Mouse (Mus musculus): ENCODE data around the gene Aftph.

Gene Aftph

DNA sequence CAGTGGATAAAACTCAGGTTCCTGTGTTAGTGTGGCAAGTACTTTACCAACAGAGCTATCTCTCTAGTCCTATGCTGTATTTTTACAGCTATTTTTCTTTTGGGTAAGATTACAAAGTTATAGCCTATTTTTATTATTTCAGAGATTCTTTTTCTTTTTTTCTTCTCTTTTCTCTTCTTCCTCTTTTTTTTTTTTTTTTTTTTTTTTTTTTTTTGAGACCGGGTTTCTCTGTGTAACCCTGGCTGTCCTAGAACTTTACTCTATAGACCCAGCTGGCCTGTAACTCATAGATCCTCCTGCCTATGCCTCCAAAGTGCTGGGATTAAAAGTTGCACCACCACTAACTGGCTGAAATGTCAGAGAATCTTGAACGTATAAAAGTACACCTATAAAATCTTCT, 13.3 kb downstream of the Aftph start:
- in situ Hi-C loops (cut with MboI, MseI), result no loop called here

GRCm38 (mm10) chr11:20723572-20723971, 17.8 kb downstream of the Aftph start:
- in situ Hi-C loops (cut with MboI, MseI), result no loop called here

- in situ Hi-C loops (cut with MboI, MseI), result no loop called here
Observed at GRCm38 (mm10) chr11:20712068-20712671, 29.2 kb downstream of the Aftph start.

DNA sequence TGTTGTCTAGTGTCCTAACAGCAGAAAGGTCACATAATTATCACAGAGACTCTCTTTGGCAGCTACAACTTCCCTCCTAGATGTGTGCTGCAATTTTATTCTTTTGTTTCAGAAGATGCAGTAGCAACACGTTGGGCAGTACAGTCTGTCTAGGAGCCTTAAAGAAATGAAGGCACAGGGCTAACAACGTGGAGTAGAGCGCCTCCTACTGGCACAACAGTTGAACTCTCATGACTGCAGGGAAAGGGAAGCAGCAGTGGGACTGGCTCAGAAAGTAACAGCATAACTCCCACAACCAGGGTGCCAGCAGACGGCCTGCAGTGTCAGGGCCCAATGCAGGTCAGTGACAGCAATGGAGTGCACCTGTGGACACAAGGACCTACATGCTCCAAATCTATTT, 50.4 kb downstream of the Aftph start:
- in situ Hi-C loops (cut with MboI, MseI), result no loop called here

GRCm38 (mm10) chr11:20681679-20682078, 59.7 kb downstream of the Aftph start:
- in situ Hi-C loops (cut with MboI, MseI), result no loop called here

DNA sequence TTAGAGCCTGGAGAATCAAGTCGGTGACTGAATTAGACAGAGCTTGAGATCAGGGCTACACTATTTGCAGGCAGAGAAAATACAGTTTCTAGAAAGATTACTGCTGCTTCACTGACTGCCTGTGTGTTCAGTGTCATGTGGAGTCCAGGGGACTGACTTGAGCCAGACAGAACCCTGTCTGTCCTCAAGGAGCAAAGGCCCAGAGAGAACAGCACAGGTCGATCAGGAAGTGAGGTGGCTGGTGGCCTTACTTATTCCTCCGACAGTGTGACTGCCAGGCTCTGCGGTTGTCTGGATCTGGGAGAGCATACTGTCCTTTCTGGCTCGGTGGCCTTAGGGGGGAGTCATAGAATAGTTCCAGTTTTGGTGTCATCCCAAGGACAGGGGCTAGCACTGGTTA, 60.6 kb downstream of the Aftph start:
- in situ Hi-C loops (cut with MboI, MseI), result no loop called here

GRCm38 (mm10) chr11:20679396-20679795, 62.0 kb downstream of the Aftph start:
- in situ Hi-C loops (cut with MboI, MseI), result no loop called here

DNA sequence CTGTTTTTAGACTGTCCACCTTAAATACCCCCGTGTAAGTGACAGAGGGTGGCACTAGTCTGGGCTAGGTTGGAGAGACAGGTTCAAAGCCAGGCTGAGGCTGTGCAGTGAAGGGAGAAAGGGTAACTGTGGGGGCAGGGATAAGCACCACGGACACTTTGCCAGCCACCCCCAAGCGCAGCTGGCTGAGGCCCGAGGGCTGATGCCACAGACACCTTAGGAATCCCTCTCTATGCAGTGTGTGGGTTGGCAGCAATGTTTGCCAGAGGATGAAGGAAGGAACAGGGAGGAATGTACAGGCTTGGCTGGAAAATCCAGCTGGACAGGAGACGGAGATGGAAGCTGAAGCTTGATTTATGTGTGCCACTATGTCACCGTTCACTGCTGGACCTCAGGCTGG, 68.9 kb downstream of the Aftph start:
- in situ Hi-C loops (cut with MboI, MseI), result no loop called here

DNA sequence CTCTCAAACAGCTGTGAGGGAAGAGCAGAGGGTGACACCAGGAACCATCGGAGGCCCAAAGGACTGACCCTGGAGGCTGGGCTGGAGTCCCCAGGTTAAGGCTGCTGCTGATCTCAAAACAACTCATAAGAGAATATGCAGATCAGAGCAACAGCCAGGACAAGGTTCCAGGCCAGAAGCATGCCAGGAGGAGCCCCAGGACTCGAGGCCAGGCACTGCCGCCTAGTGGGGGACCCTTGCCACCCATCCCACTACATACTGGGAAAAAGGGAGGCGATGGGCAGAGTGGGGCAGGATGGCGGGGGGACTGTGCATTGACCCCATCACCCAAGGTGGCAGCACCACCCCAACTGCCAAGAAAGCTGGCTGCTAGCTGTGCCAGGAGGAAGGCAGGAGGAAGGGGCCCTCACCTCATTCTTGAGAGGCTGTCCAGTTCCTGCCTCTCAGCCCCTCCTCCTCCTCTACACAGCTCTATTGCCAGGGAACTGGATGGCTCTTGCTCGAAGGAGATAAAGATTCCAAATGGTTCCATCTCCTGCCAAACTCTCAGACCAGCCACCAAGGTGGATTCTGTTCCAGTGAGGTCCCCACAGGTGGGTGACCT, 69.5 kb downstream of the Aftph start:
- in situ Hi-C loops (cut with MboI, MseI), result no loop called here

DNA sequence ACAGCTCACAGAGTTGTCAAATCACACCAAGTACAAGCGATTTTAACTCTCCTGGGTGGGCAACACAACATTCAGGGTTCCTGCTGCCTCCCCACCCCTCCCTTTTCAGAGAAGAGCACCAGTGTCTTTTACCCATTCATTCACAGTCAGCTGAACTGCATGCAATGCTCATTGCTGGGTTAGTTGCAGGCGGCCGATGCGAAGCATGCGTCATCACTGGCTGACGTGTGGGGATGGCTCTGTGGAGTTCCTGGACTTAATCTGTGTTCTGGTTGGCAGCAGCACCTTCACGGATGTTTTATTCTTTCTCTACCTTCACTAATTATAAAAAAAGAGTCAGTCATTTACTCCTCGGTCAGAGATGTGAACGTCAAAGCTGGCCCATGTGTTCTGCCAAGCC, 76.5 kb downstream of the Aftph start:
- in situ Hi-C loops (cut with MboI, MseI), result loop anchor here (10.0 kb wide), 1 partner anchor 800 kb away; no protein-coding TSS in a partner anchor

DNA sequence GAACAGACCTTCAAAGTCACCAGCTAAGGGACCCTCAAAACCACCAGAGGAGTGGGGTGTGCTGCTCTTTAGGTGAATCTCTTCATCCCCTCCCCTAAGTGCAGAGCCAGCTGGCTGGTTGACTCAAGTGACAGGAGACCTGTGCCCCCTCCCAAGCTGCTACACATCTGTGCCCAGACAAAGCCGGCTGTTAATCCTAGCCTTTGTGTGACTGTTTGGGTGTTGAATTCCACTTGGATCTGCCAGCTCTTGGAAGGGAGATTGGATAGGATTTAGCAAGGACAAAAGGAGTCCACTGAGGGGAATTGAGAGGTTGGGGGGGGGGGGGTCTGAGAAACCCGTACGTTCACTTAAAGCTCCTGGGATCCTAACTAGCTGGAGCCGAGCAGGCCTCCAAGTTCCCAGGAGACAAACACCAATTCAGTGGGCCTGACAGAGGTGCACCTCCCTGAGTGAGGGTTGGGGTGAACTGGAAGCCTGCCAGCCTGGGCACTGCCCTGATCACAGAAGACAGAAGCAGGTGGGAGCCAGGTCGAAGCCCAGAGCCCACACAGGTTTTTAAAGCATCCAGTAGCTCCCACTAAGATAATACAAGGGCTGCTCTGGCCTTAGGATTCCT, 77.7 kb downstream of the Aftph start:
- in situ Hi-C loops (cut with MboI, MseI), result loop anchor here (10.0 kb wide), 1 partner anchor 801 kb away; no protein-coding TSS in a partner anchor

DNA sequence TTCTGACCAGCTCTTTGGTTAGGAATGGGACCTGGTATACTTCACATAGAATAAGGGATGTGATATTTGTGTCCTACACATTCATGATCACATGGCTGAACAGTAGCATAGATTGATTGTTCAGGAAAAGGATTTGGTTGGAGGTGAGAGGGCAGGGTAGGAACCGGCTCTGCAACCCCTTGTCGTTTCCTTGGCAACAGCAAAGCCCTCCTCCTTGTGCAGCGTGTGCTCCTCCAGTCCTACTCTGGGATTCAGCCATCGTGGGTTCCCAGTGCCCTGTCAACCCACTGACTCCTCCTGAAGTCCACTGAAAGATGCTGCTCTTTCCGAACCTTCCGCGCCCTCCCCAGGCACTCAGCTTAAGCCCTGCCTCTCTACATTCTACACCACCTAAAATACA, 78.6 kb downstream of the Aftph start:
- in situ Hi-C loops (cut with MboI, MseI), result loop anchor here (10.0 kb wide), 1 partner anchor 802 kb away; no protein-coding TSS in a partner anchor

DNA sequence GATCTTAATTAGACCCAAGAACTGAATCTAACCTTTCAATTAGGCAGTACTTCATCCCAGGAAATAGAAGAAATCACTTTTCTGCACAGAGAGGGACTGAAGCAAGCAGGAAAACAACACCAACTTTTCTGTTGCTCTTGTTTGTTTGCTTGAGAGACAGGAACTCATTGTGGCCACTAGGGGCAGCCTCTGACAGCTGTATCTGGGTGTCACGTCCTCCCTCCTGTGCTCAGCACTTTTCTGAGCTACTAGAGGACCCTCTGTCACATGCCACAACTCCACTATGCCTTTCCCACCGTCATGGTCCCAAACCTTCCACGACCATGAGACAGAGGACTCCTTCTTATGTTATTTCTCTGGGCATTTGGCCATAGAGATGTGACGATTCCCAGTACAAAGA, 79.7 kb downstream of the Aftph start:
- in situ Hi-C loops (cut with MboI, MseI), result loop anchor here (10.0 kb wide), 1 partner anchor 803 kb away; no protein-coding TSS in a partner anchor

DNA sequence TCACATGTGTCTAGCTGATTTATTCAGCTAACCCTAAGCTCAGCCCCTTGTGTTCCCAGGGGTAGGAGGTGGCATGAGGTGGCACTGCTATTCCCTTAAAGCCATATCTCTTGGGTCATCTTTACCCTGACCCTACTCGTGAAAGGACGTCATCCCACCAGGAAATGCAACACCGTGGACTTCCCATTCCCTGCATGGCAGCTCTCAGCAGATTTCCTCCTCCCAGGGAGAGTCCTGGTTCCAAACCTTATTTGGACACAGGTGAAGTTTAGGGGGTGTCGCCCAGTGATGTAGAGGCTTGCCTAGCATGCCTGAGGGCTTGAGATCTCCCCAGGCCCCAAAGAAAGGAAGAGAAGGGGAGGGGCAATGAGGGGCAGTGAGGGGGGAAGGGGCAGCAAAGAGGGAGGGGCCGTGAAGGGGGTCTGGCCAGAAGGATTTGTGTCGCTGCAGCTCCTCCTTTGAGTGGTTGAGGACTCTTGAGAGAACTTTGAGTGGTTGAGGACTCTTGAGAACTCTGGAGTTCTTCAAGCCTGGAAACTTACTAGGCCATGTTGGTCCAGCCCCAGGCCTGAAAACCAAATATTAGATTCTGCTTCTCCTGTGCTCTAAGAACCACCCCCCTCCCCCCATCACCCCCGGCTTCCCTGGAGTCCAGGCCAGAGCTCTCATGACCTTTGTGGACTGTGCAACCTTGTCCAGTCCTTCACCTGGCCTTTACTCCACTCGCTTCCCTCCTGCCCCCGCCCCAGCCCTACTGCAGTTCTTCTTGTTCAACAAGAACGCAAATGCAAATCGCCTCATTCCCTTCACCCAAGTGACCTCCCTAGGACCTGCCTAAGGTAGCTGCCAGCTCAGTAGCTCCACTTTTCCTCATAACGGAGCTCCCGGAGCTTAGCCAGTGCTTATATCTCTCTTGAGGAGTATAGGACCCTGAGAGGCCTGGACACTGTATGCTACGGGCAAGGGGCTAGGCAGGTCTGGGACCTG, 81.0 kb downstream of the Aftph start:
- in situ Hi-C loops (cut with MboI, MseI), result loop anchor here (10.0 kb wide), 1 partner anchor 804 kb away; no protein-coding TSS in a partner anchor

- in situ Hi-C loops (cut with MboI, MseI), result no loop called here
Observed at GRCm38 (mm10) chr11:20659094-20659493, 82.3 kb downstream of the Aftph start.

- in situ Hi-C loops (cut with MboI, MseI), result no loop called here
Observed at GRCm38 (mm10) chr11:20656711-20657057, 84.7 kb downstream of the Aftph start.

DNA sequence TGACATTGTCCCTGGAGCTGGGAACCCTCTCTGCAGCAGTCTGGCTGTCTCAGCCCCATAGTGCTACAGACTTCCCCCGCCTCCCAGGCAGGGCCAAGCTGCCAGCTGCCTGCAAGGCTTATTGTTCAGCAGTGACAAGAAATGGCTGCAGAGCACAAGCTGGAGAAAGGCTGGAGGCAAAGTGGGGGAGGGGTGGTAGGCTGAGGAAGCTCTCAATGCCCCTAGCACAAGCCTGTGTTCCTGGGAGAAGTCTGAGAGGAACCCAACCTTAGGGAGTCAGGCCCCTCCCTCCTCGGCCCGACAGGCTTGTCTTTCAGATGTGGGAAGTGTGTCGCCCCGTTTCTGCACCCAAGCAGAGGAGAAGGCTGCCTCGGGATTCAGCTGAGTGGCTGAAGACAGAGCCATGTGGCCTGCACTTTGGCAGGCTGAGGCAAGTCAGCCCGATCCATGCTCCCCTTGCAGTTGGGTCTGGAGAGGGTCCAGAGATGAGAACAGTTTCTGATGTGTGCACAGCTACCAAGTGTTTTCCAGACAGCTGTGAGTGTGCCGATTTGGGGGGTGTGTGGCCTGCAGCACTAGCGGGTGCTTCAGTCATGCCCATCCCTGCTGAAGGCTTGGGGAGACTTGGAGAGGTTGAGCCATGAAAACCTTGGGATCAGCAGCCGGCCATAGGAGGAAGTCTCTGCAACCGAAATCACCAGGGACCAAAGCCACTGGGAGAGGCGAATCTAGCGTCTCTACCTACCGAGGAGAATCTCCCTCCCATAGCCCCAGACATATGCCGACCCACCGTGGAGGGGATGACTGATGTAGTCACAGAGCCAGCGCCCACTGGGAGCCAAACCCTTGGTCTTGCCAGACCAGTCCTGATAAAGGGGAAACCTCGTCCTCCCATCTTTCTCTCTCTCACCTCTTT, 85.3 kb downstream of the Aftph start:
- in situ Hi-C loops (cut with MboI, MseI), result no loop called here

GRCm38 (mm10) chr11:20651166-20651565, 90.2 kb downstream of the Aftph start:
- in situ Hi-C loops (cut with MboI, MseI), result no loop called here

GRCm38 (mm10) chr11:20650006-20650639, 91.3 kb downstream of the Aftph start:
- in situ Hi-C loops (cut with MboI, MseI), result no loop called here

DNA sequence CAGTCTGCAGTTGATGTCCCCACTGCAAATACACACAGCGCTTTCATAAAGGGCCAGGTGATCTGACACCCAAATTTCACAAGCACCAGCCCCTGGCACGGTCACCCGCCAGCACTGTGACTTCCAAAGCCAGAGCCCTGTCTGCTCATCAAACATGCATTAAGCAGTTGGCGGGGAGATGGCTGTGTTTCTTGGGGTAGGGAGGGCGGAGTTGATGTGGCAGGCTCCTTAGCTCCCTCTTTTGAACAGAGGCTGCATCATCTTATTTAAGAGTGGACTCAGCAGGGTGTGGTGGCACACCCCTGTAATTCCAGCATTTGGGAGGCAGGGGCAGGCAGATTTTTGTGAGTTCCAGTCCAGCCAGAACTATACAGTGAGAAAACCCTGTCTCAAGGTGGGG, 91.9 kb downstream of the Aftph start:
- in situ Hi-C loops (cut with MboI, MseI), result no loop called here
